ENCODE assay signal across 16 mouse cellular contexts in genomic region chr13:29688851-29689250, GRCm38 (mm10).
"Had no signal": no experiment of that assay in that cellular context is flagged by ENCODE, and none has a peak within 500 bp of the region (broad histone marks: within the 10 kb centered on the region; RNA-seq: fewer than 3 reads in every experiment).

No protein-coding gene starts in this region.

- H3K4me1 ChIP-seq: limb, embryonic 15.5 days; midbrain, embryonic 15.5 days; neural tube, embryonic 12.5 days had no signal

- ATAC-seq: intestine, embryonic 16.5 days; liver, embryonic 12.5 days; midbrain, embryonic 15.5 days had no signal

- DNase-seq: lung, embryonic 14.5 days; lung, postnatal 10 days; retina, postnatal 1 day; right cerebral cortex, postnatal 4 days; spleen, adult 18-20 months; thymus, adult 2 months; thymus, postnatal 25 days had no signal

- H3K4me3 ChIP-seq: left cerebral cortex, adult 2 months; limb, embryonic 15.5 days; liver, embryonic 12.5 days; megakaryocyte, embryonic 14.5 days; midbrain, embryonic 15.5 days; neural tube, embryonic 12.5 days had no signal

- H3K27ac ChIP-seq: left cerebral cortex, adult 2 months; limb, embryonic 15.5 days; liver, embryonic 12.5 days; macrophage; midbrain, embryonic 15.5 days; neural tube, embryonic 12.5 days had no signal

- H3K9ac ChIP-seq: limb, embryonic 15.5 days; liver, embryonic 12.5 days; lung, embryonic 14.5 days; midbrain, embryonic 15.5 days; neural tube, embryonic 12.5 days had no signal

- H3K9me3 ChIP-seq: limb, embryonic 15.5 days; liver, embryonic 12.5 days; megakaryocyte, embryonic 14.5 days; midbrain, embryonic 15.5 days; neural tube, embryonic 12.5 days had no signal

- H3K4me2 ChIP-seq: limb, embryonic 15.5 days; liver, embryonic 12.5 days; lung, embryonic 14.5 days; midbrain, embryonic 11.5 days; midbrain, embryonic 15.5 days; neural tube, embryonic 12.5 days had no signal

- H3K36me3 ChIP-seq: limb, embryonic 15.5 days; liver, embryonic 12.5 days; midbrain, embryonic 15.5 days; neural tube, embryonic 12.5 days had no signal

- H3K27me3 ChIP-seq: limb, embryonic 15.5 days; liver, embryonic 12.5 days; megakaryocyte, embryonic 14.5 days; midbrain, embryonic 15.5 days; neural tube, embryonic 12.5 days had no signal
